Mouse (Mus musculus) retina, postnatal 7 days (tissue): ENCODE measurements at regions not wholly inside any gene's neighbourhood (a gene's known extent, or its start where the extent isn't known, plus 50 kb on each side); places are given as distances from the start of the nearest gene placed in this dataset.
A peak's percentile ranks its signal among the peaks of the same experiment; 100 is the strongest.

ENCODE experiments used
- DNase-seq: peaks from one replicate; pipeline ENCODE4 v3.0.0-alpha.2; 2012; ENCODE audit warnings: low read depth, low spot score

DNA sequence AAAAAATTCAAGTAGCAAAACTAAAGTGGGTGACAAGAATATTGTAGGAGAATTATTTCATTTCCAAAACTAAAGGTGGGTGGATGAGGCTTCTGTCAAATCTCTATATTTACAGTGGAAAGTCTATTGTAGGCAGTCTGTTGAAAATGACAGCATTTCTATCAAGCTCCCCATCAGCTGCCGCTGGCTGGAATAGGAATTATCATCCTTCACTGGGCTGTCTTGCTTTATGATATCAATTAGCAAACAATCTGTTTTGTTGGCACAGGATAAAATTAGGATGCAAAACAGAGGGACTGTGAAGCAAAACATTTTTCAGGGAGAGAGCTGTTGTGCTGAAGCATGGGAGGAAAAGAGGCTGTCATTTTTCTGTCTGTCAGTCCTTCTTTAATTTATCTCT is 1249.0 kb downstream of the Hace1 start:
- DNase-seq, result peak; percentile 8

DNA sequence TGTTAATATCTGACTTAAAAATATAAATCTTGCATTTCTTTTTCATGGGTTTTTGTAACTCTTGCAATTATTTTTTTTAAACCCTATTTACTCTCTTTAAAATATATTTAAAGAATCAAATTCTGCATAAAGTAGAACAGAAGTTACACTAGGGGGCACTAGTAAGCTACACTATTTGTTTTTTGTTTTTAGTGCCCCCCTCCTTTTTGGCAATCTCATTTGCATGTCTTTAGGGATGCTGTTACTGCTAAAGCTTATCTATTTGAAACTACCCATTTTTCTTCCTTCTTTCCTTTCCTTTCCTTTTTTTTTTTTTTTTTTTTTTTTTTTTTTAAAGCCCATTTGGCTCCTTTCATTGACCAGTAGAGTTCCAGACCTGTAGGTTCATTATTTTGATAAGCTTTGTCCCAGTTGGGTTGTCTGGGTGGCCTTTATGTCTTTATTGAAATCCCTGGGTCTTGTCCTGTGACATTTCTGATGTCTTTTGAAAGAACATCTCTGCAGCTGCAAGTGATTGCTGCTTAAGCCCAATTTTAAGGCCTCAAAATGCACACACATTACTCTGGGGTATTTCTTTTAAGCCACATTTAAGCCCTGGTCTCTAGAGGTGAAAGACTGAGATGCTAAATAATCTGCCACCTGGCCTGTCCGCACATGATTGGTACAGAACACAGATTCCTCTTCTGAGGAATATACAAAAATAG is 1249.6 kb downstream of the Hace1 start:
- peak; percentile 28 for DNase-seq

DNA sequence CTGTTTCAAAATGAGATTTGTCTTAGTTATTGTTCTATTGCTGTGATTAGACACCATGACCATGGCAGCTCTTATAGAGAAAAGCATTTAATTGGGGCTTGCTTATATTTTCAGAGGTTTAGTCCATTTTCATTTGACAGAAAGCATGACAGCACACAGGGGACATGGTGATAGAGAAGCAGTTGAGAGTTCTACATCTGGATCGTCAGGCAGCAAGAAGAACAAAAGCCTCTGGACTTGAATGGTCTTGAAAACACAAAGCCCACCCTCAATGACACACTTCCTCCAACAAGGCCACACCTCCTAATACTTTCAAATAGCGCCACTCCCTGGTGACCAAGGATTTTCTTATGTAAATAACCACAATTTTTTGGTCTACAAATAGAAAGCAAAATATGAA is 1250.5 kb downstream of the Hace1 start:
- DNase-seq, result no peak

DNA sequence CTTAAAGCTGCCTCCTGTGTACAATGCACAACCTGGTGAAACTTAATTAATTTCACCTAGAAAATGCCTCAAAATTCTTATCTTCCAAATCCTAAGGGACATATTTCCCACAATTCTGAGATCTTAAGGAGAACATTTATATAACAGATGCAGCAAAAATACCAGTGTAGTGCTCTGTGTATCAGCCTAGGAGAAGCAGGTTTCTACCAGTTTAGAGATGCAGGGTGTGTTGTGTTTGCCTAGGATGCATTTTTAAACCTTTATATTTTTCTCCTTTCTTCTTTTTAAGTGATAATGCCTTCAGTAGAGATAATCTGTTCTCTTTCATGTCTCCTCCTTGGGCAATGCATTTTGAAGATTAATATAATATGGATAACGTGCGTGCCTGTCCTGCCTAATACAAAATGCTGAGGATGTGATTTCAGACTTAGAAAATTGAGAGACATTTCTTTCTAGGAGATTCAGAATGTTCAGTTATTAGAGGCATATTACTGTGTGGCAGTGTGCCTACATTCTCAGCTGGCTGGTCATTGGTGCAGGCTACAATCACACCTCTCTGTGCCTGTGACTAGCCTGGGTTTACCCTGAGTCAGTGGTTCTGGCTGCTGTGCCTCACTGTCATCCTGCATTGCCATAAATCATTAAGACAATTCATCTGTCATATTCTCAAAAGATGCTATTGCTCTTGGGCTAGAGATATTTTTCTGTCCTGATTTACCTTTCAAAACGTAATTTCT is 1268.1 kb downstream of the Hace1 start:
- no peak for DNase-seq
